Comparison of ENCODE assay signal across 8 mouse cellular contexts in genomic region chr5:130222146-130223004, GRCm38 (mm10). TPM values are rescaled to one million over a fixed set of nuclear protein-coding genes. Genes with fewer than 3 reads are reported as not detected.
DNase-seq lines count a peak whose midpoint lies in the region; ATAC-seq and TF ChIP-seq lines count a peak whose summit lies in the region.

No protein-coding gene starts in this region.

- ATAC-seq in frontal cortex, adult (ENCODE audit: low TSS enrichment) = peak; percentile 66
- peak; percentile 89 for ATAC-seq in lung, embryonic 16.5 days (ENCODE audit: low read depth)

- 0 out of 2 replicates have a peak, but pooled peaks cover 7% of the 10 kb centered on the region for H3K9me3 ChIP-seq in hindbrain, embryonic 10.5 days
- H3K9me3 ChIP-seq in lung, embryonic 16.5 days (ENCODE audit: control insufficient read depth, low read length) = peaks cover 5% of the 10 kb centered on the region; the same call in 1 of the 2 replicates

- peak; percentile 95 for DNase-seq in Muller cell, postnatal 12 days (ENCODE audit: inconsistent ontology term)
- DNase-seq in cerebellum, adult 9-10 months = peak; percentile 94
- peak; percentile 94 for DNase-seq in hindbrain, embryonic 10.5 days (ENCODE audit: low spot score)
- DNase-seq in layer of hippocampus, adult 9-11 months = peak; percentile 89
- DNase-seq in ovary, adult 18-20 months (ENCODE audit: low spot score) = peak; percentile 89
- DNase-seq in thymus, adult 2 months = peak; percentile 98

- H3K27me3 ChIP-seq in hindbrain, embryonic 10.5 days (ENCODE audit: insufficient read depth, poor library complexity, severe bottlenecking) = no peaks in the 10 kb centered on the region
- no peaks in the 10 kb centered on the region for H3K27me3 ChIP-seq in lung, embryonic 16.5 days (ENCODE audit: control insufficient read depth, insufficient read depth, low read depth, low read length)
- no peaks in the 10 kb centered on the region for H3K27me3 ChIP-seq in thymus, adult 2 months (ENCODE audit: control insufficient read depth, insufficient read depth, low read length)

- no peak for TF ChIP-seq CTCF in thymus, adult 2 months (IDR thresholded peaks at IDR 0.05; ENCODE audit: borderline replicate concordance, control insufficient read depth, extremely low read depth, insufficient read depth, low read length, poor library complexity)

- WGBS in hindbrain, embryonic 10.5 days = under 1% methylated on average over 88 of the region's 88 CpGs
- whole genome bisulfite sequencing in lung, embryonic 16.5 days = under 1% methylated on average over 88 of the region's 88 CpGs
- under 1% methylated on average over 88 of the region's 88 CpGs for WGBS in thymus, adult 2 months

- peak overlapping the region; percentile 94 for H3K27ac ChIP-seq in hindbrain, embryonic 10.5 days
- peak overlapping the region; percentile 64 for H3K27ac ChIP-seq in lung, embryonic 16.5 days (ENCODE audit: low read length)
- peak overlapping the region; percentile 41 for H3K27ac ChIP-seq in thymus, adult 2 months (ENCODE audit: control insufficient read depth, insufficient read depth, low read length)

- H3K4me3 ChIP-seq in hindbrain, embryonic 10.5 days = peak overlapping the region; percentile 88
- peak overlapping the region; percentile 97 for H3K4me3 ChIP-seq in lung, embryonic 16.5 days (ENCODE audit: low read length)
- peak overlapping the region; percentile 97 for H3K4me3 ChIP-seq in thymus, adult 2 months (ENCODE audit: control insufficient read depth, insufficient read depth, low read length)

- TF ChIP-seq POLR2A in thymus, adult 2 months (IDR thresholded peaks at IDR 0.05; ENCODE audit: control insufficient read depth, extremely low read depth, insufficient read depth, low read length, poor library complexity) = peak; percentile 67; the same call in 1 of the 2 replicates

- peak overlapping the region; percentile 94 for H3K9ac ChIP-seq in lung, embryonic 16.5 days (ENCODE audit: low read length)

- H3K4me2 ChIP-seq in lung, embryonic 16.5 days (ENCODE audit: low read depth, low read length) = peak overlapping the region; percentile 71

- H3K36me3 ChIP-seq in hindbrain, embryonic 10.5 days = peaks cover 8% of the 10 kb centered on the region
- H3K36me3 ChIP-seq in lung, embryonic 16.5 days (ENCODE audit: control insufficient read depth, insufficient read depth, low read length) = no peaks in the 10 kb centered on the region
- H3K36me3 ChIP-seq in thymus, adult 2 months (ENCODE audit: control insufficient read depth, insufficient read depth, low read length) = no peaks in the 10 kb centered on the region

- peaks cover 24% of the 10 kb centered on the region for H3K4me1 ChIP-seq in hindbrain, embryonic 10.5 days (replicated peaks)
- peaks cover 20% of the 10 kb centered on the region for H3K4me1 ChIP-seq in lung, embryonic 16.5 days (replicated peaks; ENCODE audit: control insufficient read depth, insufficient read depth, low read length)
- peaks cover 12% of the 10 kb centered on the region for H3K4me1 ChIP-seq in thymus, adult 2 months (replicated peaks; ENCODE audit: control insufficient read depth, insufficient read depth, low read length)

RNA-seq across cellular contexts. Expression of gene Tmem248, which starts 5.5 kb away (rescaled TPM):
- polyA plus RNA-seq in hindbrain, embryonic 10.5 days (2016; fragmentation: Nextera tagmentation; extraction: Ambion mirVana) = 33.6 and 38.0 TPM in 2 replicates
- 31.5 and 36.3 TPM in 2 replicates for polyA plus RNA-seq in lung, embryonic 16.5 days (2015; fragmentation: Nextera tagmentation; extraction: Ambion mirVana)
- polyA plus RNA-seq in thymus, adult 2 months (2012; rRNA removed) = 31.8 and 44.4 TPM in 2 replicates

RNA-seq across cellular contexts. Expression of gene Sbds, which starts 33.0 kb away (rescaled TPM):
- 64.4 and 77.3 TPM in 2 replicates for polyA plus RNA-seq in hindbrain, embryonic 10.5 days (2016; fragmentation: Nextera tagmentation; extraction: Ambion mirVana)
- polyA plus RNA-seq in lung, embryonic 16.5 days (2015; fragmentation: Nextera tagmentation; extraction: Ambion mirVana) = 68.1 and 70.8 TPM in 2 replicates
- polyA plus RNA-seq in thymus, adult 2 months (2012; rRNA removed) = 24.4 and 24.8 TPM in 2 replicates

RNA-seq across cellular contexts. Expression of gene Tyw1, which starts 33.0 kb away (rescaled TPM):
- 32.9 and 33.7 TPM in 2 replicates for polyA plus RNA-seq in hindbrain, embryonic 10.5 days (2016; fragmentation: Nextera tagmentation; extraction: Ambion mirVana)
- polyA plus RNA-seq in lung, embryonic 16.5 days (2015; fragmentation: Nextera tagmentation; extraction: Ambion mirVana) = 21.6 and 24.8 TPM in 2 replicates
- polyA plus RNA-seq in thymus, adult 2 months (2012; rRNA removed) = 15.4 and 15.6 TPM in 2 replicates

RNA-seq across cellular contexts. Expression of gene Rabgef1, which starts 50.8 kb away (rescaled TPM):
- 23.5 and 27.3 TPM in 2 replicates for polyA plus RNA-seq in hindbrain, embryonic 10.5 days (2016; fragmentation: Nextera tagmentation; extraction: Ambion mirVana)
- 31.1 and 32.4 TPM in 2 replicates for polyA plus RNA-seq in lung, embryonic 16.5 days (2015; fragmentation: Nextera tagmentation; extraction: Ambion mirVana)
- 19.7 and 21.0 TPM in 2 replicates for polyA plus RNA-seq in thymus, adult 2 months (2012; rRNA removed)

Comparison
In these comparisons a context has a peak if more than half of its experiments do, and no peak if none do; other contexts are left out.
1. Peak in every context shown above with its lines: DNase-seq, ATAC-seq, H3K4me3 ChIP-seq and H3K27ac ChIP-seq.
2. H3K27ac ChIP-seq: peak in every context shown above with its lines; median percentile 94 in hindbrain, embryonic 10.5 days; 64 in lung, embryonic 16.5 days; 41 in thymus, adult 2 months.